Mouse (Mus musculus) stomach, postnatal 0 days (tissue): ENCODE measurements around the gene Dop1b.

ENCODE experiments used
- CTCF ChIP-seq: IDR thresholded peaks from 2 replicates; pipeline ENCODE4 v1.5.1; 2016; ENCODE audit warnings: antibody characterized with exemption, low read depth, mild to moderate bottlenecking, moderate library complexity
- EP300 ChIP-seq: optimal IDR thresholded peaks from 2 replicates; pipeline ENCODE3; 2016; ENCODE audit warnings: antibody characterized with exemption

- TF ChIP-seq CTCF = no peak
- TF ChIP-seq EP300 = no peak
Observed at GRCm38 (mm10) chr16:93684441-93684840, 27.3 kb upstream of the Dop1b start.
